Mouse (Mus musculus): ENCODE results near the gene Treml2. TPM values are rescaled to one million over a fixed set of nuclear protein-coding genes. Genes with fewer than 3 reads are reported as not detected.

The Treml2 gene
- polyA plus RNA-seq, 1 experiment, result not detected

DNA sequence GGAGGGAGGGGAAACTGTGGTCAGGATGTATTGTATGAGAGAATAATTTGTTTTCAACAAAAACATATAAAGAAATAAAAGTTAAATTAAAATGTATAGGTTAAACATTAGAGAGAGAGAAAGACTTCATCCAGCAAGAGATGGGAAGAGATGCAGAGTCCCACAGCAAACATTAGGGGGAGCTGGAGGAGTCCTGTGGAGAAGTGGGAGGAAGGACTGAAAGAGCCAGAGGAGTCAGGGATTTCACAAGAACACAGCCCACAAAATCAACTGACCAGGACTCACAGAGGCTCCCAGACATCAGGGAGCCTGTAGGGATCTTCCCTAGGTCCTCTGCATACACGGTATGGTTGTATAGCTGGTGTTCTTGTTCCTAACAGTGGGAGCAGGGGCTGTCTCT lies 12.5 kb upstream of the Treml2 start:
- Histone ChIP-seq H3K4me1 (ENCODE audit: control insufficient read depth, insufficient read depth, low read length) (no peaks in the 10 kb centered on the region), H3K36me3 (ENCODE audit: control insufficient read depth, insufficient read depth, low read length) (no peaks in the 10 kb centered on the region), H3K4me3 (ENCODE audit: control insufficient read depth, low read depth, low read length) (no peak overlapping the region), H3K27ac (ENCODE audit: control insufficient read depth, insufficient read depth, low read depth, low read length) (no peak overlapping the region), H3K27me3 (ENCODE audit: control insufficient read depth, insufficient read depth, low read length) (no peaks in the 10 kb centered on the region)
- TF ChIP-seq POLR2A (IDR thresholded peaks at IDR 0.05; ENCODE audit: control insufficient read depth, low read depth, low read length) (no peak), CTCF (IDR thresholded peaks at IDR 0.05; ENCODE audit: control insufficient read depth, insufficient read depth, insufficient replicate concordance, low read depth, low read length) (no peak)

DNA sequence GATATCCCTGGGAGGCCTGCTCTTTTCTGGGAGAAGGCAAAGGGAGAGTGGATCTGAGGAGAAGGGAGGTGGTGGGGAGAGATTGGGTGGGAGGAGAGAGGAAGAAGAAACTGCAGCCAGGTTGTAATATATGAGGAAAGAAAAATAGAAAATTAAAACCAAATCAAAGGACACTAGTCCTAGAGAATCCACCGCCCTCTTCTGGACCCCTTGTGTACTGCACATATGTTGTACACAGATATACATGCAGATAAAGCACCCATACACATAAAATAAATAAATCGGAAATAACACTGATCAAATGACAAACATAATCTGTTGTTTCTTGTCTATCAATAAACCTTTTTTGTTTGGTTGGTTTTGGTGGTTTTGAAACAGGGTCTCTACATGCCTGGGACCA lies 12.0 kb upstream of the Treml2 start:
- TF ChIP-seq CTCF (IDR thresholded peaks at IDR 0.05; ENCODE audit: control insufficient read depth, insufficient read depth, insufficient replicate concordance, low read depth, low read length), result no peak
- no peak for TF ChIP-seq POLR2A (IDR thresholded peaks at IDR 0.05; ENCODE audit: control insufficient read depth, low read depth, low read length)
- no peaks in the 10 kb centered on the region for H3K4me1 ChIP-seq (ENCODE audit: control insufficient read depth, insufficient read depth, low read length)
- no peaks in the 10 kb centered on the region for H3K36me3 ChIP-seq (ENCODE audit: control insufficient read depth, insufficient read depth, low read length)
- H3K27me3 ChIP-seq (ENCODE audit: control insufficient read depth, insufficient read depth, low read length), result no peaks in the 10 kb centered on the region
- H3K4me3 ChIP-seq (ENCODE audit: control insufficient read depth, low read depth, low read length), result no peak overlapping the region
- no peak overlapping the region for H3K27ac ChIP-seq (ENCODE audit: control insufficient read depth, insufficient read depth, low read depth, low read length)

DNA sequence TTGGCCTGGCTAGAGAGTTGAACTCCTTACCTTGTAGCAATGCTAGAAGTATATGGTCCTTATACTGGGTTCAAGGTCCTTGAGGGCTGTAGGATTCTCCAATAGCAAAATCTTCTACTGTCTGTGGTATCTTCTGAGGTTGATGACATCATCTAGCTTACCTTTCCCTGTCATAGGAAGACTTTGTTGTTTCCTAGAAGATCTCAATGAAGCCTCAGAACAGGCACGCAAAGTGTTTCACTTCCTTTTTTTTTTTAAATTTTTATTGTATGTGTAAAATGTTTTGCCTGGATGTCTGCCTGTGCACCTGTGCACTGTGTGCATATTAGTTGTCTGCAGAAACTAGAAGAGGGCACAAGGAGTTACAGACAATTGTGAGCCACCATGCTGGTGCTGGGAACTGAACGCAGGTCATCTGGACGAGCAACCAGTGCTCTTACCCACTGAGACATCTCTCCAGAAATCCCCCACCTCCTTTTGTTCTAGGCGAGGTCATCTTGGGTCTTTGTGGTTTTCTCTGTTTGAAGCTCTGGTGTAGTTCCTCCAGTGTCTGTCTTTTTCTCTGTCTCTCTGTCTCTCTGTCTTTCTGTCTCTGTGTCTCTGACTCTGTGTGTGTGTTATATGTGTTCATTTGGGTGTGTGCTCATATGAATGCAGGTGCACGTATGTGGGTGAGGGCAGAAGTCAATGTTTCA lies 5.7 kb upstream of the Treml2 start:
- Histone ChIP-seq H3K4me3 (ENCODE audit: control insufficient read depth, low read depth, low read length) (no peak overlapping the region), H3K27ac (ENCODE audit: control insufficient read depth, insufficient read depth, low read depth, low read length) (no peak overlapping the region), H3K36me3 (ENCODE audit: control insufficient read depth, insufficient read depth, low read length) (no peaks in the 10 kb centered on the region), H3K27me3 (ENCODE audit: control insufficient read depth, insufficient read depth, low read length) (no peaks in the 10 kb centered on the region), H3K4me1 (ENCODE audit: control insufficient read depth, insufficient read depth, low read length) (no peaks in the 10 kb centered on the region)
- TF ChIP-seq CTCF (IDR thresholded peaks at IDR 0.05; ENCODE audit: control insufficient read depth, insufficient read depth, insufficient replicate concordance, low read depth, low read length) (no peak), POLR2A (IDR thresholded peaks at IDR 0.05; ENCODE audit: control insufficient read depth, low read depth, low read length) (no peak)

DNA sequence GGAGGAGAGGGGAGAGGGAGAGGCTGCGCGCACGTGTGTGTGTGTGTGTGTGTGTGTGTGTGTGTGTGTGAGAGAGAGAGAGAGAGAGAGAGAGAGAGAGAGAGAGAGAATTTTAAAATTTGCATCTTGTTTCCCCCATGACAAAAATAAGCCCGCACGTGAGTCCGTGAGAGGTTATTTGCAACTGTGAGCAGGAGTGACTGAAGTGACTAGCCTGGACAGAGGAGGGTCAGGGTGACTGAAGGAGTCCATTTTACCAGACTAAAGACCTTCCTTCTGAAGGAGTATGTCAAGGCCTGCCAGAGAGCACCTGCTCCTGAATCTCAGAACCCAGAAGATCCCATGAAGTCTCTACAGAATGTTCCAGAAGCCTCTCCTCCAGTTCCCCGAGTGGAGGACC lies 458 bp downstream of the Treml2 start:
- H3K36me3 ChIP-seq (ENCODE audit: control insufficient read depth, insufficient read depth, low read length), result no peaks in the 10 kb centered on the region
- no peaks in the 10 kb centered on the region for H3K4me1 ChIP-seq (ENCODE audit: control insufficient read depth, insufficient read depth, low read length)
- H3K4me3 ChIP-seq (ENCODE audit: control insufficient read depth, low read depth, low read length), result no peak overlapping the region
- H3K27me3 ChIP-seq (ENCODE audit: control insufficient read depth, insufficient read depth, low read length), result no peaks in the 10 kb centered on the region
- no peak overlapping the region for H3K27ac ChIP-seq (ENCODE audit: control insufficient read depth, insufficient read depth, low read depth, low read length)
- TF ChIP-seq POLR2A (IDR thresholded peaks at IDR 0.05; ENCODE audit: control insufficient read depth, low read depth, low read length) (no peak), CTCF (IDR thresholded peaks at IDR 0.05; ENCODE audit: control insufficient read depth, insufficient read depth, insufficient replicate concordance, low read depth, low read length) (no peak)

DNA sequence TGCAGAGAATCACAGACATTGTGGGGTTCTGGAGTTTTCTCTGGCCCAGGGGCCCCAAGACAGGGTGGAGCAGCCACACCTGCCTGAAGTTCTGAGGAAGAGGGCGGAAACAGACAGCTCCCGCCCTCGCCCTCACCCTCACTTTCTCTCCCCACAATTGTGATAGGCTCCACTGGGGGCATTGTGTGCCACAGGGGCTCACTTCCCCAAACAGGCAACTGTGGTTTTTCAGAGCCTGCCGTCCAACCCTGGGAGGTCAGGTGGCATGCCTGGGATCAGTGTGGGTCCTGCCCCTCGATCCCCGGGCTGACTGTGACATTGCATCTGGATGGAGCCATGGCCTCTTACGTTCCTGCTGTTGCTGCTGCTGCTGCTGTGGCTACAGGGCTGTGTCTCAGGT lies 901 bp downstream of the Treml2 start:
- Histone ChIP-seq H3K27ac (ENCODE audit: control insufficient read depth, insufficient read depth, low read depth, low read length) (no peak overlapping the region), H3K36me3 (ENCODE audit: control insufficient read depth, insufficient read depth, low read length) (no peaks in the 10 kb centered on the region), H3K4me1 (ENCODE audit: control insufficient read depth, insufficient read depth, low read length) (no peaks in the 10 kb centered on the region), H3K27me3 (ENCODE audit: control insufficient read depth, insufficient read depth, low read length) (no peaks in the 10 kb centered on the region), H3K4me3 (ENCODE audit: control insufficient read depth, low read depth, low read length) (no peak overlapping the region)
- no peak for TF ChIP-seq POLR2A (IDR thresholded peaks at IDR 0.05; ENCODE audit: control insufficient read depth, low read depth, low read length)
- no peak for TF ChIP-seq CTCF (IDR thresholded peaks at IDR 0.05; ENCODE audit: control insufficient read depth, insufficient read depth, insufficient replicate concordance, low read depth, low read length)

DNA sequence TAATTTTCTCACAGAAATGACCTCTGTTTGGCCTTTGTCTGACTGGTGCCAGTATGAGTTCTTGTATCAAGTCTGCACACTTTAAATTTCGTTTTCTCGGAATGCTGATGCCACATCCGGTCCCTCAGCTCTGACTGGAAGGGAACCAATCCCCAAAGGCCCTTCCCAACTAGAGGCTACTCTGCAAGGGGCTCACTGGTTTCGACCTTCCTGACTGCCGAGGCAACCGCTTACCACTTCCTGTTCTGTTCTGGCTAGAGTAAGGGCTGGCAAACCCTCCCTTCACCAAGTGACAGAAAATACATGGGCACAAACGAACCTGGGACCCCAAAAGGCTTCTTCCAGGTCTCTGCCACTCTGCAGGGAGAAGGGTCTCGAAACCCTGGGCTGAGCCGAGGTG lies 1.6 kb downstream of the Treml2 start:
- no peak overlapping the region for H3K27ac ChIP-seq (ENCODE audit: control insufficient read depth, insufficient read depth, low read depth, low read length)
- H3K4me3 ChIP-seq (ENCODE audit: control insufficient read depth, low read depth, low read length), result no peak overlapping the region
- H3K36me3 ChIP-seq (ENCODE audit: control insufficient read depth, insufficient read depth, low read length), result no peaks in the 10 kb centered on the region
- no peaks in the 10 kb centered on the region for H3K27me3 ChIP-seq (ENCODE audit: control insufficient read depth, insufficient read depth, low read length)
- no peak for TF ChIP-seq CTCF (IDR thresholded peaks at IDR 0.05; ENCODE audit: control insufficient read depth, insufficient read depth, insufficient replicate concordance, low read depth, low read length)
- TF ChIP-seq POLR2A (IDR thresholded peaks at IDR 0.05; ENCODE audit: control insufficient read depth, low read depth, low read length), result no peak
- H3K4me1 ChIP-seq (ENCODE audit: control insufficient read depth, insufficient read depth, low read length), result no peaks in the 10 kb centered on the region

DNA sequence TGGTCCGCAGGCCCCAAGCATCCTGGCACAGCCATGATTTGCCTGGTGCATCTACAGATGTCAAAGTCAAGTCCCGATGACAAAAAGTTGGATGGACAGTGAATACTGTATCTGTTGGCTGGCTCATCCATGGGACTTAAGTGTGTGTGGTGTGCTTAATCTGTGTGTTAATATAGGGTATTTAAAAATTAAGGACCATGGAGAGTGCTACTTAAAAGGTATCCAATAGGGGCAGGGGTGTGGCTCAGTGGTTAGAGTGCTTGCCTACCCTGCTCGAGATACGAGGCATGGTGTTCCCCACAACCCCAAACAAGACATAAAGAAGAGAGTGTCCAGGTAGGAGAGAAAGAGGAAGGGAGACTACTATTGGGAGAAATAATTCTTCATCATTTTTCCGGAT lies 2.5 kb downstream of the Treml2 start:
- Histone ChIP-seq H3K4me3 (ENCODE audit: control insufficient read depth, low read depth, low read length) (no peak overlapping the region), H3K36me3 (ENCODE audit: control insufficient read depth, insufficient read depth, low read length) (no peaks in the 10 kb centered on the region), H3K27ac (ENCODE audit: control insufficient read depth, insufficient read depth, low read depth, low read length) (no peak overlapping the region), H3K27me3 (ENCODE audit: control insufficient read depth, insufficient read depth, low read length) (no peaks in the 10 kb centered on the region), H3K4me1 (ENCODE audit: control insufficient read depth, insufficient read depth, low read length) (no peaks in the 10 kb centered on the region)
- TF ChIP-seq CTCF (IDR thresholded peaks at IDR 0.05; ENCODE audit: control insufficient read depth, insufficient read depth, insufficient replicate concordance, low read depth, low read length) (no peak), POLR2A (IDR thresholded peaks at IDR 0.05; ENCODE audit: control insufficient read depth, low read depth, low read length) (no peak)

Data from testis, adult 2 months (tissue).